Comparison of ENCODE assay signal across 13 mouse cellular contexts in the genomic region with DNA sequence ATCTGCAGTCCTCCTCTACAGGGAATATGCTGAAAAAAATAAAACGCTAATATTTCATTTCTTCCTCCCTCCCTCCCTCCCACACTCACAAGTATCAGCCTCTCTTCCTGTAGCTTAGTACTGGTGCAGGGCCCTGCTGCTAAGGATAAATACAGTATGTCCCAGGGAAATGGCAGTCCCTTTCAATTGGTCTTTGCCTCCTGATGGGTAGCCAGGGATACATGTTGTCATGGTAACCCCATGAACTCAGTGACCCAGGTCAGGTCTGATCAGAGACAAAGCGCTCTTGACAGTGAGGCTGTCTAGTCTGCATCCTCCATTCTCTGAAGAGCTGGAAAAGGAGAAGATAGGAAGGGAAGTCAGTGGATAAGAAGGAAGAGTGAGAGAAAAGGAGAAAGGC.
DNase-seq lines count a peak whose midpoint lies in the region; ATAC-seq lines count a peak whose summit lies in the region.
"Had no signal": no experiment of that assay in that cellular context is flagged by ENCODE, and none has a peak within 500 bp of the region (broad histone marks: within the 10 kb centered on the region; RNA-seq: fewer than 3 reads in every experiment).

No protein-coding gene starts in this region.

- WGBS in hindbrain, embryonic 11.5 days, result 17% methylated on average over 2 of the region's 2 CpGs
- 11% methylated on average over 2 of the region's 2 CpGs for whole genome bisulfite sequencing in midbrain, embryonic 15.5 days
- 71% methylated on average over 2 of the region's 2 CpGs for WGBS in heart, embryonic 11.5 days (ENCODE audit: insufficient replicate concordance)

- no peaks in the 10 kb centered on the region for H3K9me3 ChIP-seq in hindbrain, embryonic 11.5 days (ENCODE audit: control insufficient read depth, low read length)
- no peaks in the 10 kb centered on the region for H3K9me3 ChIP-seq in midbrain, embryonic 15.5 days
- no peaks in the 10 kb centered on the region for H3K9me3 ChIP-seq in heart, embryonic 11.5 days (replicated peaks; ENCODE audit: control insufficient read depth, low read length)
- H3K9me3 ChIP-seq: limb, embryonic 10.5 days had no signal

- ATAC-seq in hindbrain, embryonic 11.5 days (ENCODE audit: low FRiP score), result peak; percentile 94
- ATAC-seq in midbrain, embryonic 15.5 days (replicated peaks), result peak; percentile 63; the same call in 1 of the 2 replicates
- ATAC-seq in heart, embryonic 11.5 days (replicated peaks; ENCODE audit: insufficient number of reproducible peaks, low FRiP score, low TSS enrichment), result no peak
- ATAC-seq: inflammation-experienced regulatory T-cells, adult 6 months had no signal

- H3K4me1 ChIP-seq in hindbrain, embryonic 11.5 days (replicated peaks; ENCODE audit: control insufficient read depth, insufficient read depth, low read length), result no peaks in the 10 kb centered on the region
- peaks cover 6% of the 10 kb centered on the region; the same call in 1 of the 2 replicates for H3K4me1 ChIP-seq in midbrain, embryonic 15.5 days
- H3K4me1 ChIP-seq in heart, embryonic 11.5 days (ENCODE audit: control insufficient read depth, insufficient read depth, low read length), result no peaks in the 10 kb centered on the region

- peak overlapping the region; percentile 72; the same call in 1 of the 2 replicates for H3K27ac ChIP-seq in hindbrain, embryonic 11.5 days (ENCODE audit: low read depth, low read length)
- H3K27ac ChIP-seq in midbrain, embryonic 15.5 days, result peak overlapping the region; percentile 55; the same call in 1 of the 2 replicates
- no peak overlapping the region for H3K27ac ChIP-seq in heart, embryonic 11.5 days (ENCODE audit: low read depth, low read length)
- H3K27ac ChIP-seq: limb, embryonic 10.5 days had no signal

- no peak overlapping the region for H3K4me2 ChIP-seq in hindbrain, embryonic 11.5 days (replicated peaks; ENCODE audit: low read depth, low read length)
- H3K4me2 ChIP-seq in midbrain, embryonic 15.5 days, result no peak overlapping the region
- H3K4me2 ChIP-seq in heart, embryonic 11.5 days, result no peak overlapping the region

- no peaks in the 10 kb centered on the region for H3K27me3 ChIP-seq in hindbrain, embryonic 11.5 days (ENCODE audit: control insufficient read depth, insufficient read depth, low read length)
- no peaks in the 10 kb centered on the region for H3K27me3 ChIP-seq in midbrain, embryonic 15.5 days (replicated peaks)
- H3K27me3 ChIP-seq in heart, embryonic 11.5 days (ENCODE audit: control insufficient read depth, insufficient read depth, low read length), result no peaks in the 10 kb centered on the region

- peak; percentile 11 for DNase-seq in ES-CJ7 (ENCODE audit: low read depth, low spot score)
- DNase-seq in embryo, embryonic 9.5 days (ENCODE audit: extremely low spot score), result peak; percentile 54
- peak; percentile 79 for DNase-seq in hindbrain, embryonic 11.5 days (ENCODE audit: low spot score)
- DNase-seq in adrenal gland, adult 18-20 months (ENCODE audit: low spot score in 2 of 2), result no peak
- no peak for DNase-seq in layer of hippocampus, adult 11-12 months (ENCODE audit: low spot score)
- DNase-seq in urinary bladder, postnatal 10 days (ENCODE audit: low spot score), result no peak
- DNase-seq: adrenal gland, postnatal 25 days; cerebellum, postnatal 36 days; kidney, postnatal 14 days had no signal

- no peak overlapping the region for H3K9ac ChIP-seq in hindbrain, embryonic 11.5 days (ENCODE audit: low read depth, low read length)
- H3K9ac ChIP-seq in midbrain, embryonic 15.5 days, result no peak overlapping the region
- H3K9ac ChIP-seq in heart, embryonic 11.5 days (ENCODE audit: low read depth, low read length), result no peak overlapping the region

- H3K4me3 ChIP-seq in hindbrain, embryonic 11.5 days (ENCODE audit: low read depth, low read length), result no peak overlapping the region
- no peak overlapping the region for H3K4me3 ChIP-seq in midbrain, embryonic 15.5 days
- H3K4me3 ChIP-seq in heart, embryonic 11.5 days (ENCODE audit: low read depth, low read length), result no peak overlapping the region
- H3K4me3 ChIP-seq: limb, embryonic 10.5 days had no signal

- no peaks in the 10 kb centered on the region for H3K36me3 ChIP-seq in hindbrain, embryonic 11.5 days (ENCODE audit: control insufficient read depth, insufficient read depth, low read length)
- no peaks in the 10 kb centered on the region for H3K36me3 ChIP-seq in midbrain, embryonic 15.5 days (replicated peaks)
- H3K36me3 ChIP-seq in heart, embryonic 11.5 days (ENCODE audit: control insufficient read depth, insufficient read depth, low read length), result no peaks in the 10 kb centered on the region
- H3K36me3 ChIP-seq: limb, embryonic 10.5 days had no signal

Comparison
In these comparisons a context has a peak if more than half of its experiments do, and no peak if none do; other contexts are left out.
1. DNase-seq: peak in ES-CJ7 (single experiment), embryo, embryonic 9.5 days (single experiment) and hindbrain, embryonic 11.5 days (single experiment); none in adrenal gland, adult 18-20 months (0 of 2), layer of hippocampus, adult 11-12 months (single experiment) and urinary bladder, postnatal 10 days (single experiment).